Mouse (Mus musculus) cerebellum, adult 11 months (tissue): ENCODE results near the gene Fam222a.

Experiments
- DNase-seq: peaks from one replicate; pipeline ENCODE4 v3.0.0; 2022

The Fam222a gene

DNA sequence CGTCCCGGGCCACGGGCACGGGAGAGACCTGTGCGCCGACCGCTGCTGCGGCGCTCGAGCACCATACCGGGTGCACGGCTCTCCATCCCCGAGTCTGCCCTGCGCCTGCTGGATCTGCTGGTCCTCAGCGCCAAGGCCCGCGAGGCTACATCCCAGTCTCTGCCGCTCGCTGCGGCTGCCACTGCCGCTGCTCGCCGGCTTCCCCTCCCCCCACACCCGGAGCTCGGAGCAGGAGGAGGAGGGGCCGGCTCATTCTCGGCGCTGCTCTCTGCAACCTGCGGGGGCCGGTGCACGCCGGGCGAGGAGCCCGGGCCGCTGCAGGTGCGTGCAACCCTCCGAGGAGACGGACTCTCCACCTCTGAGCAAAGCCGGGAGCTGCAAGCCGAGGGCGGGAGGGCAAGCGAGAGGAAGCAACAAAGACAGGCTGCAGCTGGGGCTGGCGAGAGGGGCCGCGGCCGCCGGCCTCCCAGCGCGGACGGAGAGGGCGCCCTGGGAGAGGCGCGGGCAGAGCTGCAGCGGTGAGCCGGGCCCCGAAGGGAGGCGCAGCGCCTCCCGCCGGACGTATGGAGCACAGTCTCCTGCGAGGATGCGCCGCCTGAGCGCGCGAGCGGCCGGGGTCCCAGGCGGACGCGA is at the start of gene Fam222a:
TSS of gene Fam222a (plus strand) at position 452 of the 633 bp plus-strand sequence.
- DNase-seq, result peak; percentile 71

- DNase-seq, result no peak
Observed at GRCm38 (mm10) chr5:114528355-114528754, 39.5 kb upstream of the Fam222a start.

DNA sequence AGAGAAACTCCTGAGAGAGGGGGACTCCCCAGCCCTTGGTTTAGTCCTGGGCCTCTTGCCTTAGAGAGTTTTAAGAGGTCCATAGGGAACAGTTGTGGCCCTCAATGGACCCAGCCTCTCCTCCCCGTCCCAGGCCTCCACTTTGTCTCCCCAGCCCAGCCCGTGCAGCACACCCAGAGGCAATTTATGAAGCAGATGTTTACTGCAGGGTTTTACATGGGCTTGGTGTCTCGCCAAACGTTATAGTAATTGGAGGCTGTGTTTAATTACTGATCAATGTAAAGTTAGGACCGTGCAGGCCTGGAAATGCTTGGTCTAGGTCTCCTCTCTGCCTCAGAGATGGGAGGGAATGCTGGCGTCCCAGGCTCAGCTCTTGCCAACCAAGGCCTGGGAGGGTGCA is 37.5 kb upstream of the Fam222a start:
- no peak for DNase-seq

DNA sequence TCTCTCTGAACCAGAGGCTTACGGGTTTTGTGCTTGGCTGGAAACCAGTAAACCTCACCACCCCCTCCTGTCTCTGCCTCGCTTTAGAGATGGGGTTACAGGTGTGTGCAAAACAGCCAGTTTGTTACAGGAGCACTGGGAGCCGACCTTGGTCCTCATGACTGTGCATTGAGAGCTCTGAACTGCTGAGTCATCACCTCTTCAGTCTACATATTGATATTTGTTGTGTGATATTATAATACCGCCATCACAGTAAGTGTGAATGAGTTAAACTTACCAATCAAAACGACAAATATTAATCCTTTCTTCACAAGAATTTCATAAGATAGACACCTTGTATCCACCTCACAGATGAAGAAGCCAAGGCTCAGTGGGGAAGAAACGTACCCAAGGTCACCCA is 35.8 kb upstream of the Fam222a start:
- DNase-seq, result no peak

DNA sequence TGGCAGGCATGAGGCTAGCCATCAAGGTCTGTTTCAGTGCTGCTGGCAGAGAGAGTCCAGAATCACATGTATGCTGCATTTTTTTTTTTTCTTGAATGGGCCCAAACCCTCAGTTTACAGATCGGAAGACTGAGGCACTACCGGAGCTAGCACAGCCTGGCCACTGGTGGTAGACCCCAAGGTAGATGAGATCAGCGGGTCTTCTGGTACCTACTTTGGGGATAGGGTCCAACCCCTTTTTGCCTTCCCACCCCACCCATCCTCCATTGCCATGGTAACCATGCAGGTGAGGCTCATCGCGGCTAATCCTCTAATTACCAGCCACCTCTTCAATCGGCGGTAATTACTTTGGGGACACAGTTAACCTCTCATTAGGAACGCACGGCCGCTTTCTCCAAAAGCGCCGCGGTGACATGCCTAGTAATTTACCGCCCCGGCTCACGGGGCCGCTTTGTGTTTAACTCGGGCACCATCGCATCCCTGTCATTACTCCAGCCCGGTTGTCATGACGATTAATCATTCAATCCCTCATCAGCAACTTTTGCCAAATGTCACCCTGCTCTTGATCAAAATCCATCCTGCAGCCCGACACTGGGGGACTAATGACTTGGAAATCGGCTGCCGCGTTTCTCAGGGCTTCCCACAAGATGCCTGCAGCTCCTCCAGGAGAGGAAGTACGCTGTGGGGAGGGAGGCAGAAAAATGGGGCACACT is 30.4 kb upstream of the Fam222a start:
- DNase-seq, result no peak

DNA sequence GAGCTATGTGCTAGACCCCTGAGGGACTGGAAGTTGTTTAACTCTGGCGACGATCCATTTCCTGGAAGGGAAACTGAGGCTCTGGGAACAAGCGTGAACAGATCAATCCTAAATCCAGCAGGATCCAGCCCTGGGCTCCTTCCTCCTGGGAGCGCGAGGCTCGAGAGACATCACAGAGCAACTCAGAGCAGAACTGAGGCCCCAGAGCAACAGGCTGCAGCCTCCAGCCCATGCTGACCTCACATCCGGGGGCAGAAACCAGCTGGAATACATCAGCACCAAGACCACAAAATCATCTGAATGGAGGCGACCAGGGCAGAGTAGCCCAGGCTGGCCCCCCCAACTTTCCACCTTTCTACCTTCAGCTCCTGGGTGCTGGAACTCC is 29.8 kb upstream of the Fam222a start:
- DNase-seq, result no peak

DNA sequence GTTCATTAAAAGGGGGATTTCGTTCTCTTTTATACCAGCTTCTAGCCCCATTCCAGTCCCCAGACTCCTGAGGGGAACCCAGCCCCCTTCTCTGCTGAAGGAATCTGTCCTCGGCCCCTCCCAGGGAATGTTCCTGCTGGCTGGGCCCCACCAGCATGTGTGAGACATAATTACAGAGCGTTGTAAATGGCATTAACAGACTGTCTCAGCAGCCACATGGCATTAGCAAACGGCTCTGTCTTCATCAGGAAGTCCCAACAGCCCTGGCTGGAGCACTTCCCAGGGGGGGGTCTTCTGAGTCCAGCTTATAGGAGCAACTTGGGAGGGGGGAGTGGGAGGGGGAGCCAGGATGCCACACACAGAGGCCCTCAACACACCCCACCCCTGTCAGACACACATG is 29.1 kb upstream of the Fam222a start:
- no peak for DNase-seq

GRCm38 (mm10) chr5:114539766-114540165 is 28.1 kb upstream of the Fam222a start:
- no peak for DNase-seq

DNA sequence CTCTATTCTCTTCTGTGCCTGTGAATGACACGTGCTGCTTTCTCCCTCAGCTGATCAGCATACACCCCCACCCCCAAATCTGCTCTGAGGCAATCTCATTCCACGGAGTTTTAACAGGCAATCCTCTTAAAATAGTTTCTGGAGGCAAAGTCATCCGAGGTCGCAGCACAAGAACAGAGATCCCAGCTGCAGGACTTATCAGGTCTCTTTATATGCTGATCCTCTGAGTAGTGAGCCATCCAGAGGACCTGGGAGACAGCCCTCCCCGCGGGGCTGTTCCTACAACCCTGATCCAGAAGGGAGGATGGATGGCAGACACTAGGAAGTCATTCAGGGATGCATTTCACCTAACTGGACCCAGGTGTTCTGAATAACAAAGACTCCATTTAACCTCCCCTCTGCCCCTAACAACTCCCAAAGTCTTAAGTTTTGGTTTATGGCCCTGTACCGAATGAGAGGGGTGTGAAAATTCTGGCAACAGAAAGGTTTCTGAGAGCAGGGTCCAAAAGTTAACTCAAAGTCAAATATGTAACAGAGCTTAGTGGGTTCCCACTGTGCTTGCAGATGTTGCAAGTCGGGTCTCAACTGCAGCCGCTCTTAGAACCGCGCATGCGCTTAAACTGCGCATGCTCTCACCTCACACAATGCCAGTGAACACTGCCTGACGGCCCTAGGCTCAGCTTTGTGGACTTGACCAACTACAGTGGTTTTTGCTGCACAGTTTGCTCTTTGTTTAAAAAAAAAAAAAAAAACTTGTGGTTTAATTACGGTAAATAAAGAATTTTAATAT is 26.0 kb upstream of the Fam222a start:
- DNase-seq, result no peak

DNA sequence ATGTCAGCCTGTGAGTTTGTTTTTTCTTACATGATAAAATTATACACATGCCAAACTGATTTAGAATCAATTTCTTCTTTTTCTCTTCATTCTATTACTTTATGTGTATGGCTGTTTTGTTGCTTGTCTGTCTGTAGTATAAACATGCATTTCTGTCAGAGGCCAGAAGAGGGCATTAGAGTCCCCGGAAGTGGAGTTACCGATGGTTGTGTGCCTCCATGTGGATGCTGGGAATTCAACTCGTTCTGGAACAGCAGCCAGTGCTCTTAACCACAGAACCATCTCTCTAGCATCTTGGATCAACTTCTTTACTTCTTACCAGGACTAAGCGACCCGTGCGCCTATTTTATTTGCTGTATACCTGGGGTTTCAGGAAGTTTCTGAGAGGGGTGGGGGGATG is 24.2 kb upstream of the Fam222a start:
- no peak for DNase-seq

GRCm38 (mm10) chr5:114544205-114544604 is 23.6 kb upstream of the Fam222a start:
- no peak for DNase-seq

- no peak for DNase-seq
Observed at GRCm38 (mm10) chr5:114545076-114545475, 22.7 kb upstream of the Fam222a start.

- no peak for DNase-seq
Observed at GRCm38 (mm10) chr5:114548976-114549375, 18.8 kb upstream of the Fam222a start.

GRCm38 (mm10) chr5:114549770-114550169 is 18.0 kb upstream of the Fam222a start:
- no peak for DNase-seq

GRCm38 (mm10) chr5:114550431-114550830 is 17.4 kb upstream of the Fam222a start:
- DNase-seq, result no peak

GRCm38 (mm10) chr5:114550886-114551492 is 16.8 kb upstream of the Fam222a start:
- no peak for DNase-seq

DNA sequence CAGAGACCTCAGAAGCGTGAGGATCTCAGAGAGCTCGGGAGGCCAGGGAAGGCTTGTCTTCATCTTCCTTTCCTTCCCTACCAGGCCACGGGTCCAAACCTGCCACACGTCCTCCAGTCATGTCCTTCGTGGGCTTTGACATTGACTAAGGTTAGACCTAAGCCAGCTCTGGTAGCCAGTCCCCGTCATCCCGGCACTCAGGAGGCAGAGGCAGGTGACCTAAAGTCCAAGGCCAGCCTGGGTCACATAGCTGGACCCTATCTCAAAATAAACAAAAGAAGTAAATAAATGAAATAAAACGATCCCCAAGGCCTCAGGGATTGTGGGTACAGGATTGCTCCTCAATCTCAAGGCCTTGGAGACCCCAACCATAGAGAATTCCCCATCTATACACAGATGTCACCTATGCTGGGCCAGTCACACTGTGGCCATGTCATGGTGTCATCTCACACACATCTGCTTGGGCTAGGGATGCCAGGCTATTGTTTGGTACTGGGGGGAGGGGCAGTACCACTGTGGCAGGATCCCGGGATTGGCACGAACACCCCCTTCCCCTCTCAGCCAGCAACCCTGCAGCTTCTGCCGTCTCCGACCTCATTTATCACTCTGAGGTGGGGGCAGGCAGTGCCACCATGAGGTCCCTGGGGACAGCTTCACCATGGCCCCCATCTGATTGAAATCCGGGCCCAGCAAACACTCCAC is 15.2 kb upstream of the Fam222a start:
- no peak for DNase-seq

DNA sequence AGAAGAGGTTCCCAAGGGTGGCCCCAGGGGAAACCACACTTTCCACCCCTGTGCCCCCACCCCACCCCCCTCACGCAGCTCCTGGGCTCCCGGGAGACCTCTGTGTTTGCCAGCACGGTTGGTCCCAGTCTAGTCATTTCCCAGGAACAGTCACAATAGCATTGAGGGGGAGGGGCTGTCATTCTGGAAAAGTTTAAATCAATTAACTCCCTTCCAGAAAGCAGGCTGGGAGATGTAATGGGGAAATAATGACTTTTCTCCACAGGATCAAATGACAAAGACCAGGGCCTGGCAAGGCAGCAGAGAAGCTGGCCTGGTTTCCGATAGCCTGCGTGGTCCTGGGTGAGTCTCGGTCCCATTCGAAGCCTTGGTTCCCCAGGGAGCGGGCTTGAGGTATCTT is 14.1 kb upstream of the Fam222a start:
- no peak for DNase-seq

DNA sequence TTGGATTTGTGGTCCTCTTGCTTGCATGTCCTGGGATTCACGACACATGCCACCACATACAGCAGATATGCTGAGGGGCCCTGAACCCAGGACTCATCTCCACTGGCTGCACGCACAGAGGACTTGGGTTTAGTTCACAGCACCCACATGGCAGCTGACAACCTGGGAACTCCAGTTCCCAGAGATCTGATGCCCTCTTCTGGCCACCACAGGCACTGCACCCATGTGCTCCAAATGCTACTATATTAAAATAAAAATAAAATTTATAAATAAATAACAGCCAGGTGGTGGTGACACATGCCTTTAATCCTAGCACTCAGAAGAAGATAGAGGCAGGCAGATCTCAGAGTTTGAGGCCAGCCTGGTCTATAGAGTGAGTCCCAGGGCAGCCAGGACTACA is 12.4 kb upstream of the Fam222a start:
- DNase-seq, result no peak

- no peak for DNase-seq
Observed at GRCm38 (mm10) chr5:114556109-114556508, 11.7 kb upstream of the Fam222a start.

DNA sequence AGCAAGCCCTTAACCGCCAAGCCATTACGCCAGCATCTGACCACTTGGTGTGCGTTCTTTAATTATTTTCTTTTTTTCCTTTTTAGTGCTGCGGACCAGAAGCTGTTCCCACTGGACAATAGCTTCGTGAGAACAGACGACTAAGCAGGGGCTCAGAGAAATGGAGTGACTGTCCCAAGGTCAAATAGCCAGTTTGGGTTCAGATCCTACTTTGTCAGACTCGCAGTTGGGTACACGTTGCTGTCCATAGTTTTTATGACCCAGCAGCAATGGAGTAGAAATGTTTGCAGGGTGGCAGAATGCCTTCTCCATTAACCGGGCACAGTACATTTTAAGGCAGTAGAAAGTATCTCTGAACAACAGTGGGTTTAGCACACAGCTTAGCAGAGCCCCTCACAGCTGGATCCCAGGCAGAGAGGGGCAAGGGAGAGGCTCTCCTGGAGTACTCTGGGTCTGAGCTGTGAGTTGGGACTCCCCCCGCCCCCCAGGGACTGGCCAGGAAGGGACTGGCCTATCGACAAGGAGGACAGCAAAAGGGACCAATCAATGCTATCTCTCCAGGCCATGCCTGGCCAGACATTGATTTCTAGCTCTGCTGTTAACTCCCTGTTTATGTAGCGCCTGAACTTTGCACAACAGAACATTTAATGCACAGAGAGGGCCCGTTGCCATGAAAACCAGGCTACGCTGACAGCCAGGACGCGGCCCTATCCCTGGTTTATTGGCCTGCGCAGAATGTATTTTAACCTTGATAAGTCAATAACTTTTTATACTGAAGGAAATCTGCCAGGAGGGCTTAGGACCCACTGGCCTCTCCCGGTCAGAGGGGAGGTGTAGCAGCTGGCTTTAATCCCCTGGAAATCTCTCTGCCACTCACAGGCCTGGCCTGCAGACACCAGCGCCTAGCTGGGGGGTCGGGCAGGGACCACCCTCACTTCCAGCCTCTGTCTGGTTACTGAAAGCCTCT is 9.8 kb upstream of the Fam222a start:
- no peak for DNase-seq

DNA sequence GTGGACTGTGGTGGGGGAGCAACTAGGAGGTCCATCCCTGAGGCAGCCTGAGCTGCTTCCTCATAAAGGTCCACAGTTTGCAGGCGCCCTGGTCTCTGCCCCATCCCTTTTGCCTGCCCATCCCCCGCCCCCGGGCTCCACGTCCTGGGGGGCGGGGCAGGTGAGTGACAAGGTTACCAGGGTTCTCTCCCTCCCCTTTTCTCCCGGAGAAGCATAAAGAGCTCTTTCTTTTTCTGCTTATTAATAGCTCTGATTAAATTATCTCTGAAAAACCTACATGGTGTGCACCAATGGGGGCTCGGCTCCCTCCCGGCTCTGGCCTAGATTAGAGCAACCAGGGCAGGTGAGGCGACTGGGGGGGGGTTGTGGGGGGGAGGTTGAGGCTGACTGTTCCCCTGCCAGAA is 7.3 kb upstream of the Fam222a start:
- no peak for DNase-seq
